Mouse (Mus musculus): Measurements from ENCODE around the gene Cacna2d3.

DNA sequence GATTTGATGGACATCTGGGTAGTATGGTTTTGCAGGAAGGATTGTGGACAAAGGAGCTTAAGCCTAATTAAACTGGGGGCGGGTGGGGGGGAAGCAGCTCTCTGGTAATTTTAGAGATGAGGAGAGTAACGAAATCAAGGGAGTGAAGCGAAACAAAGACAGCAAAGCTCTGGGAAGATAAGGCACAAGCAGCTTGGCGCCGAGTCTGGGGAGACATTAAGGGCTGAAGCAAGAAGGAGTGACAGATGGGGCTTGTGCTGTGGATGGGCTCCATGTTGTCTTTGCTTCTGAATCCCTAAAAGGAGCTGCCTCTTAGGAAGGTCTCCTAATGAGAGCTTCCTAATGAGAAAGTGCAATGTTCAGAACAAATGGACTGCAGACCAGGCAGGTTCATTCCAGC is 219.0 kb downstream of the Cacna2d3 start:
- TF ChIP-seq CTCF (IDR thresholded peaks at IDR 0.05; ENCODE audit: control insufficient read depth, insufficient read depth, insufficient replicate concordance, low read depth, low read length) (no peak), POLR2A (IDR thresholded peaks at IDR 0.05; ENCODE audit: control insufficient read depth, low read depth, low read length) (no peak)

Measured in testis, adult 2 months (tissue).